ENCODE assay signal across 9 mouse cellular contexts in the genomic region with DNA sequence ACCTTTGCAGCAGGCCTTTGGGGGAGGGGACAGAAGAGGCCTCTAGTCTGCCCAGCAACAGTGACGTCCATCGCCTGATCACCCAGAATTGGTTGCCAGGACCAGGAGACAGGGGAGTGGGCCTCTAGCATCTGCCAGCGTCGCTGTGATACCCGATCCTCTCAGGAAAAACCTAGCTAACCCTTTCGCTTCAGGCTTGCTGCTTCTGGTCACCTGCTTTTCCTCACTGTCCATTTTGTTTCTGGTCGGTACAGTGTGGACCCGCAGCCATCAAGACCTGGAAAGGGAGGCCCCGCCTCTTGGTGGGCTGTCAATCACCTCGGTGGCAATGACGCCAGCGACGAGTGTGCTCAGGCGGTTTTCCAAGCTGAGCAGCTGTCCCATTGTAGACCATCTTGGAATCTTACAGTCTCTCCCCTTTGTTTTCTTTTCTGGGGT. TPM values are rescaled to one million over a fixed set of nuclear protein-coding genes. Genes with fewer than 3 reads are reported as not detected.
A peak's percentile ranks its signal among the peaks of the same experiment; 100 is the strongest.
DNase-seq lines count a peak whose midpoint lies in the region; ATAC-seq and TF ChIP-seq lines count a peak whose summit lies in the region.
"Had no signal": no experiment of that assay in that cellular context is flagged by ENCODE, and none has a peak within 500 bp of the region (broad histone marks: within the 10 kb centered on the region; RNA-seq: fewer than 3 reads in every experiment).

No protein-coding gene starts in this region.

- peak; percentile 98 for ATAC-seq in cerebellum, adult (ENCODE audit: insufficient number of reproducible peaks, low FRiP score, low TSS enrichment)
- ATAC-seq in forebrain, embryonic 16.5 days, result peak; percentile 98

- H3K27me3 ChIP-seq in ES-Bruce4 (ENCODE audit: control insufficient read depth, insufficient read depth, low read length, poor library complexity, severe bottlenecking), result no peaks in the 10 kb centered on the region
- H3K27me3 ChIP-seq in forebrain, embryonic 16.5 days (replicated peaks; ENCODE audit: control insufficient read depth, insufficient read depth, low read length), result no peaks in the 10 kb centered on the region

- peak; percentile 74 for TF ChIP-seq EP300 in ES-Bruce4 (IDR thresholded peaks at IDR 0.05; ENCODE audit: insufficient read depth, low read depth, low read length)

- H3K27ac ChIP-seq in ES-Bruce4 (ENCODE audit: insufficient read depth, low read length), result peak overlapping the region; percentile 100
- peak overlapping the region; percentile 98 for H3K27ac ChIP-seq in forebrain, embryonic 16.5 days (ENCODE audit: low read length)
- peak overlapping the region; percentile 99 for H3K27ac ChIP-seq in layer of hippocampus, adult 2 months
- H3K27ac ChIP-seq: macrophage had no signal

- H3K4me3 ChIP-seq in ES-Bruce4 (ENCODE audit: low read depth, low read length), result peak overlapping the region; percentile 65
- H3K4me3 ChIP-seq in forebrain, embryonic 16.5 days (replicated peaks; ENCODE audit: low read length), result peak overlapping the region; percentile 50
- peak overlapping the region; percentile 75 for H3K4me3 ChIP-seq in layer of hippocampus, adult 2 months
- H3K4me3 ChIP-seq in lung, adult 2 months (replicated peaks; ENCODE audit: extremely low read depth, low read depth, low read length), result peak overlapping the region; percentile 68

- no peak for TF ChIP-seq CTCF in ES-Bruce4 (IDR thresholded peaks at IDR 0.05; ENCODE audit: low read depth, low read length)
- TF ChIP-seq CTCF in layer of hippocampus, adult 2 months (conservative IDR thresholded peaks at IDR 0.05), result no peak
- TF ChIP-seq CTCF in lung, adult 2 months (IDR thresholded peaks at IDR 0.05; ENCODE audit: insufficient read depth, low read length), result no peak

- peak; percentile 86 to 87 for DNase-seq in heart, postnatal 36 days
- peak; percentile 94 for DNase-seq in layer of hippocampus, adult 2 months (ENCODE audit: low spot score in 2 of 2)
- peak; percentile 92 for DNase-seq in lung, adult 2 months
- DNase-seq in ovary, adult 18-20 months (ENCODE audit: low spot score), result peak; percentile 81
- DNase-seq in thymus, postnatal 10 days (ENCODE audit: low spot score in 2 of 2), result peak; percentile 51 to 68

- intact Hi-C loops in heart, postnatal 36 days (cut with DNase I), result no loop called here

- H3K4me1 ChIP-seq in ES-Bruce4 (ENCODE audit: control insufficient read depth, insufficient read depth, low read length), result peaks cover 7% of the 10 kb centered on the region
- peaks cover 4% of the 10 kb centered on the region; the same call in 1 of the 2 replicates for H3K4me1 ChIP-seq in forebrain, embryonic 16.5 days (replicated peaks; ENCODE audit: control insufficient read depth, insufficient read depth, low read length)
- H3K4me1 ChIP-seq in lung, adult 2 months (ENCODE audit: control insufficient read depth, insufficient read depth, low read length), result no peaks in the 10 kb centered on the region

- H3K9ac ChIP-seq in ES-Bruce4 (ENCODE audit: low read depth, poor library complexity, severe bottlenecking), result peak overlapping the region; percentile 82; the same call in 1 of the 2 replicates
- peak overlapping the region; percentile 59 for H3K9ac ChIP-seq in forebrain, embryonic 16.5 days (replicated peaks; ENCODE audit: low read depth, low read length)

- no peaks in the 10 kb centered on the region for H3K36me3 ChIP-seq in ES-Bruce4 (ENCODE audit: control insufficient read depth, insufficient read depth, low read length, poor library complexity, severe bottlenecking)
- H3K36me3 ChIP-seq in forebrain, embryonic 16.5 days (ENCODE audit: control insufficient read depth, insufficient read depth), result no peaks in the 10 kb centered on the region

- WGBS in forebrain, embryonic 16.5 days, result 0% methylated on average over 14 of the region's 14 CpGs
- under 1% methylated on average over 14 of the region's 14 CpGs for WGBS in lung, adult 2 months

- peak overlapping the region; percentile 44 for H3K4me2 ChIP-seq in forebrain, embryonic 16.5 days (ENCODE audit: low read length)

- peak; percentile 18 for TF ChIP-seq POLR2A in ES-Bruce4 (IDR thresholded peaks at IDR 0.05; ENCODE audit: insufficient read depth, low read length)
- no peak for TF ChIP-seq POLR2A in lung, adult 2 months (IDR thresholded peaks at IDR 0.05; ENCODE audit: borderline replicate concordance, extremely low read depth, low read depth, low read length)

- no peaks in the 10 kb centered on the region for H3K9me3 ChIP-seq in ES-Bruce4 (replicated peaks; ENCODE audit: control insufficient read depth, insufficient read depth, low read length, poor library complexity, severe bottlenecking)
- H3K9me3 ChIP-seq in forebrain, embryonic 16.5 days (ENCODE audit: control insufficient read depth, low read length), result no peaks in the 10 kb centered on the region

RNA-seq across cellular contexts. Expression of a gene that starts 5.5 kb away (rescaled TPM):
- not detected in 2 replicates for polyA plus RNA-seq in ES-Bruce4 (2011; ENCODE audit: insufficient read depth, insufficient read length, low read depth, missing spikeins)
- polyA plus RNA-seq in forebrain, embryonic 16.5 days (2015; fragmentation: Nextera tagmentation; extraction: Ambion mirVana), result 1.9 and 2.9 TPM in 2 replicates
- total RNA-seq in heart, postnatal 36 days (2021), result not detected
- 10 to 100 TPM; 42.6 to 45.6 TPM for total RNA-seq in layer of hippocampus, adult 2 months (2021)
- polyA plus RNA-seq in lung, adult 2 months (2012; rRNA removed), result not detected in 2 replicates
- polyA plus RNA-seq: macrophage had no signal

RNA-seq across cellular contexts. Expression of a gene that starts 17.1 kb away (rescaled TPM):
- polyA plus RNA-seq in ES-Bruce4 (2011; ENCODE audit: insufficient read depth, insufficient read length, low read depth, missing spikeins), result 163 and 180 TPM in 2 replicates
- polyA plus RNA-seq in forebrain, embryonic 16.5 days (2015; fragmentation: Nextera tagmentation; extraction: Ambion mirVana), result 46.0 and 58.6 TPM in 2 replicates
- 1 to 10 TPM; 8.6 to 9.4 TPM for total RNA-seq in heart, postnatal 36 days (2021)
- total RNA-seq in layer of hippocampus, adult 2 months (2021), result 100 to 1,000 TPM; 682 to 738 TPM
- polyA plus RNA-seq in lung, adult 2 months (2012; rRNA removed), result 38.0 and 46.1 TPM in 2 replicates

RNA-seq across cellular contexts. Expression of a gene that starts 27.7 kb away (rescaled TPM):
- 223 and 254 TPM in 2 replicates for polyA plus RNA-seq in ES-Bruce4 (2011; ENCODE audit: insufficient read depth, insufficient read length, low read depth, missing spikeins)
- polyA plus RNA-seq in forebrain, embryonic 16.5 days (2015; fragmentation: Nextera tagmentation; extraction: Ambion mirVana), result 351 and 383 TPM in 2 replicates
- total RNA-seq in heart, postnatal 36 days (2021), result 1 to 10 TPM; 1.0 to 1.8 TPM
- 10 to 100 TPM; 15.0 to 15.8 TPM for total RNA-seq in layer of hippocampus, adult 2 months (2021)
- 12.8 and 21.6 TPM in 2 replicates for polyA plus RNA-seq in lung, adult 2 months (2012; rRNA removed)
- polyA plus RNA-seq: macrophage had no signal

RNA-seq across cellular contexts. Expression of a gene that starts 39.4 kb away (rescaled TPM):
- 12.6 and 13.2 TPM in 2 replicates for polyA plus RNA-seq in ES-Bruce4 (2011; ENCODE audit: insufficient read depth, insufficient read length, low read depth, missing spikeins)
- 1.6 and 2.3 TPM in 2 replicates for polyA plus RNA-seq in forebrain, embryonic 16.5 days (2015; fragmentation: Nextera tagmentation; extraction: Ambion mirVana)
- total RNA-seq in heart, postnatal 36 days (2021), result not detected
- 1 to 10 TPM in 1 of 2 experiments, under 1 TPM in 1; 0.37 to 1.2 TPM for total RNA-seq in layer of hippocampus, adult 2 months (2021)
- 0.58 and 1.2 TPM in 2 replicates for polyA plus RNA-seq in lung, adult 2 months (2012; rRNA removed)
- polyA plus RNA-seq: macrophage had no signal

RNA-seq across cellular contexts. Expression of a gene that starts 47.7 kb away (rescaled TPM):
- polyA plus RNA-seq in ES-Bruce4 (2011; ENCODE audit: insufficient read depth, insufficient read length, low read depth, missing spikeins), result 2.9 and 4.7 TPM in 2 replicates
- 0.25 TPM in 1 of 2 replicates, not detected in the other for polyA plus RNA-seq in forebrain, embryonic 16.5 days (2015; fragmentation: Nextera tagmentation; extraction: Ambion mirVana)
- total RNA-seq in heart, postnatal 36 days (2021), result not detected
- not detected for total RNA-seq in layer of hippocampus, adult 2 months (2021)
- 0.14 and 0.18 TPM in 2 replicates for polyA plus RNA-seq in lung, adult 2 months (2012; rRNA removed)
- polyA plus RNA-seq: macrophage had no signal

Comparison
In these comparisons a context has a peak if more than half of its experiments do, and no peak if none do; other contexts are left out.
1. Peak in every context shown above with its lines: DNase-seq, ATAC-seq, H3K4me3 ChIP-seq and H3K27ac ChIP-seq.